Mouse (Mus musculus) brain, embryonic 14.5 days (tissue): Measurements from ENCODE around the gene Pum1.

Experiments used
- CTCF ChIP-seq: fragments of 200-500 bp; IDR thresholded peaks from 2 replicates; pipeline ENCODE4 v1.5.1; 2012; ENCODE audit warnings: inconsistent platforms, mild to moderate bottlenecking, moderate library complexity, borderline replicate concordance; ENCODE audit not compliant: insufficient read depth, insufficient read length; ENCODE audit errors: extremely low read depth
- POLR2A ChIP-seq: fragments of 200-500 bp; IDR thresholded peaks from 2 replicates; pipeline ENCODE4 v1.6.1; 2012; ENCODE audit warnings: mild to moderate bottlenecking, inconsistent platforms, borderline replicate concordance; ENCODE audit not compliant: poor library complexity, insufficient read depth, insufficient read length, severe bottlenecking; ENCODE audit errors: extremely low read depth

DNA sequence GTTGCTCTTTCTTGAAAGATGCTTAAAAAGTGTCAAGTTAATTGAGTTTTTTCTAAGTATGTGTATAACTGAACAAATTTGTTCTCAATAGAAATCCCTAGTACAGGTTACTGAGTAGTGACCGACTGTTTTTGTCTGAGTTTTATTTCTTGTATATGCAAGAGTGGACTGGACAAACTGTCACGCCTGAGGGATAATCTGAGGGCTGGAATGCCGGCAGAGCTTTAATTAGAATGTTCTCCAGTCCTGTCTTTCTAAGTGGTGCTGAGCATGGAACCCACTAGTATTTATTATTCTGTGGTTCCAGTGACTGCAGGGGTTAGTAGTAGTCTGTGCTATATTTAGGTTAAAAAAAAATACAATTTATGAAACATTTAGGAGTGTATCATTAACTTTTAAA, 30.8 kb downstream of the Pum1 start:
- TF ChIP-seq POLR2A (no peak), CTCF (no peak)
